Mouse (Mus musculus) common myeloid progenitor, adult 5-6 weeks (primary cell): ENCODE measurements around the gene Mrfap1. TPM values are rescaled to one million over a fixed set of nuclear protein-coding genes. Genes with fewer than 3 reads are reported as not detected.
A peak's percentile ranks its signal among the peaks of the same experiment; 100 is the strongest.

Experiments
- ATAC-seq: replicated peaks from 2 replicates; pipeline ENCODE4 v1.8.0; 2016; ENCODE audit warnings: low read depth, mild to moderate bottlenecking, moderate TSS enrichment, inconsistent platforms; ENCODE audit not compliant: poor library complexity, severe bottlenecking
- total RNA-seq: library from RNA; stranded (forward); fragments of 200-1000, 187-1606 nt; gene quantifications from 2 replicates; pipeline ENCODE4 v1.2.3, GENCODE M21; 2017

The Mrfap1 gene
- 273 and 299 TPM in 2 replicates for total RNA-seq

GRCm38 (mm10) chr5:36796296-36797014 is at the start of gene Mrfap1:
TSS of gene Mrfap1 (minus strand) at chr5:36796772.
- ATAC-seq, result peak; percentile 87

GRCm38 (mm10) chr5:36844490-36844889 is 47.9 kb upstream of the Mrfap1 start:
- no peak for ATAC-seq

- ATAC-seq, result no peak
Observed at GRCm38 (mm10) chr5:36841701-36842100, 45.1 kb upstream of the Mrfap1 start.

GRCm38 (mm10) chr5:36840092-36840491 is 43.5 kb upstream of the Mrfap1 start:
- no peak for ATAC-seq

DNA sequence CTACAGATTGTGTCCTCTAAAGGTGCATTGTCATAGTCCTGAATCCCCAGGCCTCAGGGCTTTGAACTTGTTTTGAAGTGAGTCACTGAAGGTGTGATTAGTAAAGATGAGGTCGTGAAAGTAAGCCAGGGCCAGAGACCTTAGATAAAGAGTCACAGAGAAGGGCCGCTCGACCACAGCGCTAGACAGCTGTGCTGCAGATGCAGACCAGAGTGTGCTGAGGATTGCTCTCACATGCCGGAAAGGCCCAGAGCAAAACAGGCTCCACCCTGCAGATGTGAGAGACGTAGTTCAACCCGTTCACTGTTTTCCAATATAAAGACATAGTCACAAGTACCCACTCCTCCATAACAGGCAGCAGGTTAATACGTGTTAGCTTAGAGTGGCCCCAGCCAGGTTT is 43.0 kb upstream of the Mrfap1 start:
- no peak for ATAC-seq

DNA sequence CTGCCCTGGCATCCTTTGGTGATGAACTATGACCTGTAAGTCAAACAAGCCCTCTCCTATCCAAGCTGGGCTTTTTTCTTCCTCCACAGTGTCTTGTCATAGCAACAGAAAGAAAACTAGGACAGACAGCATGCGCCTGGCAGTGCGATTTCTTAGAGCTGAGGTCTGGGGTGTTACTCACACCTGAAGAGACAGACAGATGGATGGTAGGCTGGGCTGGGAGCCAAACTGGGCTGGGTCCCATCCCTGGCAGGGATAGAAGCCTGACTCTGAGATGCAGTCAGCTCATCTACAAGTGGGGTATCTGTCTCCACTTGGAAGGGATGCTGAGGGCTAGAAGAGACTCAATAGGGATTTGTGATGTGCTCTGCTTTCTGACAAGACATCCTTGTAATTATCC is 42.5 kb upstream of the Mrfap1 start:
- ATAC-seq, result no peak

GRCm38 (mm10) chr5:36835933-36836332 is 39.4 kb upstream of the Mrfap1 start:
- peak; percentile 93 for ATAC-seq

DNA sequence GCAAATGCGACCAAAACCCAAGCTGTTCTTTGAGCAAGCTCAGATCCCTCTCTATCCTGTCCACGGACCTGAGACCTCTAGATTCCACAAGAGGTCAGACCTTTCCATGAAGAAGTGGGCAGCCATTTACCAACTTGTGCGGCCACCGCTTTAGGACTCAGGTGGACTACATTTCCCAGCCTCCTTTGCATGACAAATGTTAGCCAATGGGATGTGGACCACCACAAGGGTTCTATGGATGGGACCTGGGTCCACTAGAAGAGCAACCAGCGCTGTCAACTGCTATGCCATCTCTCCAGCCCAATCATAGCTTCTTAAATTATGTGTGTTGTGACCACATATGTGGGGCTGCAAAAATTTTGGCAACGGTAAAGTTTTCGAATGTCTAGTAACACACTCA is 34.7 kb upstream of the Mrfap1 start:
- ATAC-seq, result no peak

DNA sequence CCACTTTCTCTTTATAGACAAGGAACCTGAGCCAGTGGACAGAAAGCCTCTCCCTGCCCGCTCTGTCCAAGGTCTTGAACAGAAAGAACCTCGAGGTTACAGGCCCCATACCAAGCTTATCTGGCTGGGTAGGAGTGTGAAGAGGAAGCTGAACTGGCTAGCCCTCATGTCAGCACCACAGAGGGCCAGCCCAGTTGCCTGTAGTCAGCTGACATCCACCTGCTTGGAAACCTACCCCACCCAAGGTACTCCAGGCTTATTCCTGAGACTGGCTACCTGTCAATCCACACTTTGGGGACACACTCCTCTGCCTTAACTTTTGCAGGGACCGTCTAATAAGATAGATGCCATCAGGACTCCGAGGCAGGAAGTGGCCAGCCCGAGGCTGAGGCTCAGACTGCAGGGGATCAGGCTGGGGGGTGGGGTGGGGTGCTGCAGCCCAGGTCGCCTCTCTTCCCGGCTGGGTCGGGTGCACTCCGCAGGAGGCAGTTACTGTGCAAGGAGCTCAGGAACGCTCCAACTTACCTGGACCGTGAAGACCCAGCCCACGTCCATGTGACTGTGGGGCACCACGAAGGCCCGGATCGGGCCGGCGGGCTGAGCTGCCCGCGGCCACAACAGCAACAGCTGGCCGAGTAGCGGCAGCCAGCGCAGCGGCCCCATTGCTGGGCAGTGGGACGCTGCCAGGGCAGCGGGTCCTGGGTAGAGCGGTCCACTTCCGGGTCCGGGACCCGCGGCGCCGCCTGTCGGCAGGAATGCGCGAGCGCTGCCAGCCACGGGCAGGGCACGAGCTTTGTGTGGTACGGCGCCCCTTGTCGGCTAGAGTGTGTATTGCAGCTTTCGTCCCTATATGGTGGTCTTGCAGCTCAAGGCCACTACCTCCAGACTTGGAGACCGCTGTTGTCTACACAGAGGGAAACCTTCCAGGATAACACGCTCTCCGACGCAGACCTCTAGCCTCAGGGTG is 33.6 kb upstream of the Mrfap1 start, which contains the start of gene Man2b2:
Man2b2 (minus strand) TSS at position 741 of the 967 bp plus-strand sequence.
- ATAC-seq, result peak; percentile 95

DNA sequence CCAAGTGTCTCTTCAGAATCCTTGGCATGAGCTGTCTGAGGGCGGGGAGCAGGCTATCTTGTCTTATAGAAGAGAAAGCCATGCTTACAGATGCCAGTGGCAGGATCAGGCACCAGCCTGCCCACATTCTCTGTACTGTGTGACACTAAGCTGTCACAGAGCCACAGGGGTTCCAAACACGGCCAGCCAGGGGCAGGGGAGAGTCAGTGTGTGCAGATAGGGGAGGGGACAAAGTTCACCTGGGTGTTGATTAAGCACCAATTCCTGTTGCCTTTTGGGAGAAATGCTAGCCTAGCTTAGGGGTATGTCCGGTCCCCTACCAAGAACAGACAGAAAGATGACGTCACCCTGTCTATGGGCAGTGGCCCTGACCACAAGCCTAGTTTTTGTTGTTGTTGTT is 32.5 kb upstream of the Mrfap1 start:
- ATAC-seq, result no peak

DNA sequence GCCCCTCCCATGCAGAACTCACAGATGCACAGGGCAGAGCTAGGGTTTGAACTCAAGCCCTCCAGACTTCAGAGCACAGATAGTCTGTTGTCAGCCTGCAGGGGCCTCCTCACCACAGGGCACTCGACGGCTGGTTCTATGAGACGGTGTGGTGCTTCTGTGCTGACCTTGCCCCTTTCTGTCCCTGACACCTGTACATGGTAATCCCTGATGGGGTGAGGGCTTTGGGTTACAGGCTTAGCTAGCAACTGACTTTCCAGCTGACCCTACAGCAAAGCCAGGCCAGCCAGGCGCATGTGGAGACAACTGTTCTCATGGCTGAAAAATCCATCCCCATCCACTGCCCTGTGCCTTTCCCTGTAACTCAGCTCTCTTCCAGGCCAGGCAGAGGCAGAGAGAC is 26.3 kb upstream of the Mrfap1 start:
- ATAC-seq, result no peak

DNA sequence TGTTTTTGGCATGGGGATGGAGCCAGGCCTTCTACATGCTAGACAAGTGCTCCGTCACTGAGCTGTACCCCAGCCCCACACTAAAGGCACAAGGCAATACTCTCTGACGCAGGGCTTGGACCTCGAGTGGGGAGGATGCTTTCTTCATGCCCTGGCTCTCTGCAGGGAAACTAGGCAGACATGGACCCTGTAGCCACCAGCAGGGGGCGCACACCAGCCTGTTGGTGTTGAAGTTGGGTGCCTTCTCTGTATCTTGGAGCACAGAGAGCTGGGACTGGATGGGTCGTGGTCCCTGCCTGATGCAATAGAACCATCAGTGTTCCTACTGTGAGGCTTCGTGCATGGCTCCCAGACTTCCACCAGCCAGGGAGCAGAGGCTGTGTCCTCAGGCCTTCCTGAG is 23.6 kb upstream of the Mrfap1 start:
- ATAC-seq, result peak; percentile 43; the same call in 1 of the 2 replicates

DNA sequence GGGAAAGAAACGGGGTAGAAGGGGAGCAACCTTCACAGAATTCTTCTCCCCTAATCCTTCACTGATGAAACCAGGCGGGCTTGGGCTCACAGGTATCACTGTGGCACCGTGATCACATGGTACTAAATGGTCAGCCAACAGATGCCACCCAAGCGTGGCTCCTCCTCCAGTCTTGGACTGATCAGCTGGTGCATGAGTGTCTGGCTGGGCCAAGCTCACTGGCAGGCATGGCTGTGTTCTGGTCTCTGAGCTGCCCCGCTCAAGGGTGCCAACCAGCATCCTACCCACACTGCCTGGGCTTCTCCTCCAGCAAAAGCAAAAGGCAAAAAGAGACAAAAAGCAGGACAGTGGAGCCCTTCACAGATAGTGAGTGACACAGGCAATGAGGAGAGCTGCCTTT is 23.2 kb upstream of the Mrfap1 start:
- ATAC-seq, result no peak

DNA sequence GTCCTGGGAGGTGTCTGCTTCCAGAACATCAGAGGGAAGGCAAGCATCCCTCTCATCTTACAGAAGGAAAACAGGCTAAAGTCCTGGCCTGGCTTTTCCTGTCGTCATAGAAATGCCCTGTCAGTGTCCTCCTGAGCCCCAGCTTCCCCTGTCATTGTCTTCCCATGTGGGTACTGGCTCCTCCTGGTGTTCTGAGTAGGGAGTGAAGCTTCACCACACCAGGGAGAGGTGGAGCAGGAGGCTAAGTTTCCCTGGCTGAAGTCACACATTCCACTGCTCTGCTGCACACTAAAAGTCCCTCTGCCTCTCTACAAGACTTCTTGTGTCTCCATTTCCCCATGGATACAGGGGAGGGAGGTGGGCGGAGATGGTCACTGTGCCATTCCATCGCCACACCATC is 21.2 kb upstream of the Mrfap1 start:
- ATAC-seq, result no peak

DNA sequence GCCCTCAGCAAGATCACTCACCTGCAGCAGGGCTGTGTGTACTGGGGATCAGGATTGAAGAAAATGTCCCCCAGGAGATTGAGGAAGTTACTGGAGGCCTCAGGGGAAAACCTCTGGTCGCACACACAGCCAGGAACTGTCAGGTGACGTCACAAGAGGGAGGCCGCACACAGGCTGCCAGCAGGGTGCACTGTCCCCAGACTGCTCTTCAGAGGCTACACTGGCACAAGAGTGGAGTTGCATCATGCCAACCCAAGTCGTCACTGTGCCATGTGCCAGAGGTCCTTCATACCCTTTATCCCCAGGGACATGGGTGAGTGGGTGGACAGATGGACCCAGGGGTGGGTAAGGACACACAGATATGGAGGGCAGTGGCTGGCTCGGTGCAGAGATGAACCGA is 18.0 kb upstream of the Mrfap1 start:
- ATAC-seq, result peak; percentile 82

DNA sequence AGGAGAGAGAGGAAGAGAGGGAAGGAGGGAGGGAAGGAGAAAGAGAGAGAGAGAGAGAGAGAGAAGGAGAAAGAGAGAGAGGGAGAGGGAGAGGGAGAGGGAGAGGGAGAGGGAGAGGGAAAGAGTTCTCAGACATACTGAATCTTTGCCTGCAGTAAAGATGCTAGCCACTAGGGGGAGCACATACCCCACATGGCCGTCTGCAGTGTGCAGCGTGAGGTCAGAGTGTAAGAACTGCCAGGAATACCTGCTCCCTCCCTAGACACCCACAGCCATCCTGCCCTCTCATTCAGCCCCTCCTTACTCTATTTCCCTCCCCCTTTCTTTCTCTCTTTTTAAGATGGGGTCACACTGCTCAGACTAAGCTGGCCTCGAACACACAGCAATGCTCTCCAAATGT is 14.8 kb upstream of the Mrfap1 start:
- ATAC-seq, result peak; percentile 72

GRCm38 (mm10) chr5:36810634-36811033 is 14.1 kb upstream of the Mrfap1 start:
- no peak for ATAC-seq

DNA sequence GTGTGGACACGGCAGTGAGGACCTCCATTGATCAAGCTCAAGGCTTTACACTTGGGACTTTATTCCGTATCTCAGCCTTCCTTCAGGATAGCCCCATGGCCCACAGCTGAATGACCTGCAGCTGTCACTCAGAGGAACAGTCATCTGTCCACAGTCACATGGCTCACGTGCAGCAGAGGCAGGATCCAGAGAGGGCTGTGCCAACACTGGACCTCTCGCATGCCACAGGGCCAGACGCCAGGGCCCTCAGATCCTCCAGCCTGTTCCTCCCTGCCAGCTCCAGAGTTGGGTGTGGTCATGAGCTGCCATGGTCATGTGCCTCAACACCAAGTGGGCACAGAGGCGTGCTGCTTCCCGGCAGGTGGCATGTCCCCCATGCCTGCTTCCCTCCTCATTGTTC is 12.6 kb upstream of the Mrfap1 start:
- no peak for ATAC-seq

DNA sequence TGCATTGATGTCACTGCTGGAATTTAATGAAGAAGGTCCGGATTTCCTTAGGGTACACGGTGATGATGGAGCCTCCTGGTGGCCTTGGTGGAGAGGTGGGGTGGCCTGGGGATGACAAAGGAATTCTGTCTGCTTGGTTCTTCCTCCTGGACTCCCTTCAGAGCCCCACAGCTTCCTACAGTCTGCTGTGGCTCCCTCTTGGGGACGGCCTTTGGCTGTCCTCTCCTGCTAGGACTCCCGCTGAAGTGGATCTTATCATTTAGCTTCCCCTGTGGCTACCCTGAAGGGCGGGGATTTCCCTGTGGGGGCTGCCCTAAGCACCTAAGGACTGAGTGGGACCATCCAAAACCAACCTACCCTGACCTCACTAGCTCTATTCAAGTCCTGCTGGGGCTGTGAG is 10.5 kb upstream of the Mrfap1 start:
- ATAC-seq, result no peak

DNA sequence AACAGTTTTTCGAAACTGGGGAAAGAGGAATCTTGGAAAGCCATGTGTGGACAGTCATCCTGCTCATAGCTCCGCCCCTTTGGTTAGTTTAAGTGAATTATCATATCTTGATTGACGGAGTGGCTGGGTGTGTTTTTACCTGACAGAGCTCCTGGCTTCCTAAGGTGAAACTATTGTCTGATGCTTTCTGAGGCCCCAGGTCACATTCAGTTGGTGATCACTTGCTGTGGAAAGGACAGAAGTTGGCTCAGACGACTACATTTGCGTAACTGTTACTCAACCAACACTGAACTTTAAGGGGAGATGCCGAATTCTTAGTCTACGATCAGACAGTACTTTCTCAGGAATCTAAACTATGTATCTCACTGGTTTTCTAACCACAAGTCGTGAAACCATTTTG is 719 bp upstream of the Mrfap1 start:
- ATAC-seq, result no peak

GRCm38 (mm10) chr5:36795647-36796295 is 801 bp downstream of the Mrfap1 start:
- ATAC-seq, result peak; percentile 24; the same call in 1 of the 2 replicates
